Mouse (Mus musculus): ENCODE data around the gene Epn3. TPM values are rescaled to one million over a fixed set of nuclear protein-coding genes. Genes with fewer than 3 reads are reported as not detected.

Epn3 gene
- total RNA-seq, 2 experiments from 2014 or later, result 13.5 to 25.9 TPM

Other genes with a start within 250 kb of the Epn3 start
- gene Gm21885, start 218.1 kb downstream of the Epn3 start, total RNA-seq (2021), result not detected
- gene Luc7l3, start 178.0 kb downstream of the Epn3 start, total RNA-seq (2021), result 10 to 100 TPM; 59.5 to 69.8 TPM
- 100 to 1,000 TPM; 132 to 151 TPM for gene Ankrd40, start 172.0 kb downstream of the Epn3 start, total RNA-seq (2021)
- 1 to 10 TPM; 3.8 to 7.4 TPM for gene Abcc3, start 107.0 kb downstream of the Epn3 start, total RNA-seq (2021)
- gene Cacna1g, start 25.8 kb downstream of the Epn3 start, total RNA-seq (2021), result 1 to 10 TPM in 1 of 2 experiments, under 1 TPM in 1; 0.50 to 1.1 TPM
- not detected for gene Spata20, start 13.8 kb downstream of the Epn3 start, total RNA-seq (2021)
- gene Mycbpap, start 21.8 kb upstream of the Epn3 start, total RNA-seq (2021), result 1 to 10 TPM; 3.6 to 9.7 TPM
- 10 to 100 TPM; 11.9 to 13.3 TPM for gene Rsad1, start 49.3 kb upstream of the Epn3 start, total RNA-seq (2021)
- not detected for gene Chad, start 65.1 kb upstream of the Epn3 start, total RNA-seq (2021)
- 100 to 1,000 TPM; 130 to 146 TPM for gene Acsf2, start 101.9 kb upstream of the Epn3 start, total RNA-seq (2021)
- 100 to 1,000 TPM; 117 to 141 TPM for gene Lrrc59, start 129.8 kb upstream of the Epn3 start, total RNA-seq (2021)
- 10 to 100 TPM; 65.6 to 90.4 TPM for gene Mrpl27, start 153.8 kb upstream of the Epn3 start, total RNA-seq (2021)
- under 1 TPM; 0.72 to 0.99 TPM for gene Eme1, start 154.0 kb upstream of the Epn3 start, total RNA-seq (2021)
- 10 to 100 TPM; 10.6 to 14.2 TPM for gene Xylt2, start 177.5 kb upstream of the Epn3 start, total RNA-seq (2021)
- gene Gm11541, start 204.5 kb upstream of the Epn3 start, total RNA-seq (2021), result not detected
- under 1 TPM; 0.23 to 0.26 TPM for gene Cdc34b, start 241.8 kb upstream of the Epn3 start, total RNA-seq (2021)